Mouse (Mus musculus) mouse embryonic stem cell (cell line): ENCODE results near the gene Tenm3.

Source experiments
- in situ Hi-C, 2 experiments: fragments of 300-500 bp; cut with MboI; formaldehyde crosslinking; loops; 1 replicate in 1 of 2; 3 replicates in 1 of 2; pipeline ENCODE4 v1.14.3; 2019 to 2020; ENCODE audit warnings: low sequenced_read_pairs in 2 of 2, low pct_unique_long_range_greater_than_20kb in 1 of 2, mixed read lengths in 1 of 2; ENCODE audit not compliant: unreplicated experiment in 1 of 2

Gene Tenm3

GRCm38 (mm10) chr8:48224753-48225152 is 619.0 kb downstream of the Tenm3 start:
- in situ Hi-C loops, result loop anchor here (10.0 to 25.0 kb wide), 3 partner anchors 290 to 813 kb away; no protein-coding TSS in a partner anchor

GRCm38 (mm10) chr8:48222429-48222769 is 621.4 kb downstream of the Tenm3 start:
- in situ Hi-C loops, result loop anchor here (10.0 to 25.0 kb wide), 3 partner anchors 292 to 815 kb away; no protein-coding TSS in a partner anchor

GRCm38 (mm10) chr8:48221724-48222428 is 621.9 kb downstream of the Tenm3 start:
- in situ Hi-C loops, result loop anchor here (10.0 to 25.0 kb wide), 3 partner anchors 293 to 815 kb away; no protein-coding TSS in a partner anchor

- in situ Hi-C loops, result loop anchor here (10.0 to 25.0 kb wide), 3 partner anchors 293 to 816 kb away; no protein-coding TSS in a partner anchor
Observed at GRCm38 (mm10) chr8:48221304-48221703, 622.4 kb downstream of the Tenm3 start.

GRCm38 (mm10) chr8:48220529-48221181 is 623.1 kb downstream of the Tenm3 start:
- in situ Hi-C loops, result loop anchor here (10.0 to 25.0 kb wide), 3 partner anchors 294 to 817 kb away; no protein-coding TSS in a partner anchor

GRCm38 (mm10) chr8:48215071-48215501 is 628.7 kb downstream of the Tenm3 start:
- in situ Hi-C loops, result loop anchor here in 1 of 2 experiments (25.0 kb wide), 1 partner anchor 822 kb away; no protein-coding TSS in a partner anchor

GRCm38 (mm10) chr8:48214386-48214785 is 629.4 kb downstream of the Tenm3 start:
- in situ Hi-C loops, result loop anchor here in 1 of 2 experiments (25.0 kb wide), 1 partner anchor 823 kb away; no protein-coding TSS in a partner anchor

GRCm38 (mm10) chr8:48211931-48212330 is 631.8 kb downstream of the Tenm3 start:
- in situ Hi-C loops, result loop anchor here in 1 of 2 experiments (25.0 kb wide), 1 partner anchor 825 kb away; no protein-coding TSS in a partner anchor

GRCm38 (mm10) chr8:48207567-48207966 is 636.2 kb downstream of the Tenm3 start:
- in situ Hi-C loops, result loop anchor here in 1 of 2 experiments (25.0 kb wide), 1 partner anchor 830 kb away; no protein-coding TSS in a partner anchor

- in situ Hi-C loops, result loop anchor here in 1 of 2 experiments (25.0 kb wide), 1 partner anchor 830 kb away; no protein-coding TSS in a partner anchor
Observed at GRCm38 (mm10) chr8:48206922-48207321, 636.8 kb downstream of the Tenm3 start.

- in situ Hi-C loops, result loop anchor here in 1 of 2 experiments (25.0 kb wide), 1 partner anchor 832 kb away; no protein-coding TSS in a partner anchor
Observed at GRCm38 (mm10) chr8:48204838-48205345, 638.9 kb downstream of the Tenm3 start.

- in situ Hi-C loops, result loop anchor here in 1 of 2 experiments (25.0 kb wide), 1 partner anchor 833 kb away; no protein-coding TSS in a partner anchor
Observed at GRCm38 (mm10) chr8:48204114-48204837, 639.5 kb downstream of the Tenm3 start.

- in situ Hi-C loops, result loop anchor here in 1 of 2 experiments (25.0 kb wide), 1 partner anchor 834 kb away; no protein-coding TSS in a partner anchor
Observed at GRCm38 (mm10) chr8:48203611-48204010, 640.1 kb downstream of the Tenm3 start.

- in situ Hi-C loops, result loop anchor here in 1 of 2 experiments (25.0 kb wide), 1 partner anchor 834 kb away; no protein-coding TSS in a partner anchor
Observed at GRCm38 (mm10) chr8:48203161-48203560, 640.6 kb downstream of the Tenm3 start.

- in situ Hi-C loops, result loop anchor here in 1 of 2 experiments (25.0 kb wide), 1 partner anchor 835 kb away; no protein-coding TSS in a partner anchor
Observed at GRCm38 (mm10) chr8:48202632-48203031, 641.1 kb downstream of the Tenm3 start.

GRCm38 (mm10) chr8:48199171-48199570 is 644.6 kb downstream of the Tenm3 start:
- in situ Hi-C loops, result no loop called here

GRCm38 (mm10) chr8:48195971-48196370 is 647.8 kb downstream of the Tenm3 start:
- in situ Hi-C loops, result no loop called here

GRCm38 (mm10) chr8:48188586-48188985 is 655.2 kb downstream of the Tenm3 start:
- in situ Hi-C loops, result no loop called here
